Mouse (Mus musculus): ENCODE data around the gene Ajap1.

GRCm38 (mm10) chr4:153482459-153483338 is at the start of gene Ajap1:
- TF ChIP-seq POLR2A (IDR thresholded peaks at IDR 0.05; ENCODE audit: low read depth, low read length) (no peak), JUN (IDR thresholded peaks at IDR 0.05; ENCODE audit: insufficient read depth, low read depth, low read length) (no peak), CTCF (conservative IDR thresholded peaks at IDR 0.05 in 1 of 2, IDR thresholded peaks at IDR 0.05 in 1 of 2; ENCODE audit: low read depth in 2 of 2, low read length in 2 of 2) (no peak), KAT2A (IDR thresholded peaks at IDR 0.05; ENCODE audit: insufficient replicate concordance, low read length) (no peak), UBTF (IDR thresholded peaks at IDR 0.05; ENCODE audit: low read depth, low read length) (no peak)
